Comparison of ENCODE assay signal across 8 mouse cellular contexts in the genomic region with DNA sequence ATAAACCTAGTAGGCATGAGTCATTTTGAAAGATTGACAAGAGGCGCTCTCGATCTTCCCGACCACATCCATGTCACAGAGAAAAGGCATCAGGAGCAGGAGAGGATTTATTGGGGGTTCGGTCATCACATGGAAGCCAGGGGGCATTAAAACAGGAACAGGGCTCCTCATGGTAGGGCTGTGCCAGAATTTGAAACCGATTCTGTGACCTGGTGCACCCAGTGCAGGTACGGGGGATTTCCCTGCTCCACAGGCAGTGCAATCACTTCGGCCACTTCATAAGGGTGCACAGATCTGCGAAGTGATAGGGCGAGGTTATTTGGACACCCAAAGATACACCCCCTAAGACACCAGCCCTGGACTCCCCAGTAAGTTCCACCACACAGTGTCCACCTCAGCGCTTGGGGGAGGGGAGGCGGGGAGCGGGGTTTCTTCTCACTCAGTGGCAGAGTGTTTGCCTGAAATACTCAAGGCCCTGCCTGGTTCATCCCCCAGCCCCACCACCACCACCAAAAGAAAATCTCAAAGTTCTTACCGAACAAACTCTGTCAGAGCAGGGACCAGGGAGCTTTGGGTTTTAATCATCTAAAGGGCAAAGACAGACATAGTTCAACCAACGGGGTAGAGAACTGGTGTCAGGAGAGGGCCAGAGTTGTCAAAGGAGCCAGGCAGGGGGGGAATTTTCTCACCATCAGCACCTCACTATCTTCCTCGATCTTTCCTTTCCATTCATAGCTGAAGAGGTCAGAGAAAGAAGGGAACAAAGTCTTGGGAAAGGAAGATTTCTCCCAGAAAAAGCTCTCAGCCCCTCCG. TPM values are rescaled to one million over a fixed set of nuclear protein-coding genes. Genes with fewer than 3 reads are reported as not detected.
DNase-seq lines count a peak whose midpoint lies in the region; ATAC-seq and TF ChIP-seq lines count a peak whose summit lies in the region.

No protein-coding gene starts in this region.

- H3K4me2 ChIP-seq in limb, embryonic 13.5 days (replicated peaks) = peak overlapping the region; percentile 99
- H3K4me2 ChIP-seq in stomach, embryonic 16.5 days (ENCODE audit: low read depth, low read length) = peak overlapping the region; percentile 99

- no peak for ATAC-seq in cerebellum, adult (ENCODE audit: insufficient number of reproducible peaks, low FRiP score, low TSS enrichment)
- ATAC-seq in limb, embryonic 13.5 days (ENCODE audit: low FRiP score, low read depth) = no peak
- ATAC-seq in stomach, embryonic 16.5 days (ENCODE audit: insufficient read depth, low FRiP score) = no peak

- peaks cover 10% of the 10 kb centered on the region; the same call in 1 of the 2 replicates for H3K4me1 ChIP-seq in cerebellum, adult 2 months (ENCODE audit: control insufficient read depth, insufficient read depth, low read length)
- H3K4me1 ChIP-seq in limb, embryonic 13.5 days = peaks cover 54% of the 10 kb centered on the region
- peaks cover 29% of the 10 kb centered on the region for H3K4me1 ChIP-seq in stomach, embryonic 16.5 days (ENCODE audit: control insufficient read depth, insufficient read depth, low read length)

- peaks cover 35% of the 10 kb centered on the region for H3K36me3 ChIP-seq in limb, embryonic 13.5 days
- peaks cover 4% of the 10 kb centered on the region; the same call in 1 of the 2 replicates for H3K36me3 ChIP-seq in stomach, embryonic 16.5 days (ENCODE audit: control insufficient read depth, insufficient read depth, low read length)

- no peak for TF ChIP-seq CTCF in cerebellum, adult 2 months (IDR thresholded peaks at IDR 0.05; ENCODE audit: borderline replicate concordance, insufficient read depth, low read depth, low read length)

- peak overlapping the region; percentile 62 for H3K4me3 ChIP-seq in cerebellum, adult 2 months (replicated peaks; ENCODE audit: insufficient read depth, low read depth, low read length)
- H3K4me3 ChIP-seq in limb, embryonic 13.5 days = peak overlapping the region; percentile 67
- H3K4me3 ChIP-seq in stomach, embryonic 16.5 days (replicated peaks; ENCODE audit: low read length) = peak overlapping the region; percentile 83

- H3K27ac ChIP-seq in cerebellum, adult 2 months (ENCODE audit: insufficient read depth, low read length) = no peak overlapping the region
- H3K27ac ChIP-seq in limb, embryonic 13.5 days = peak overlapping the region; percentile 88; the same call in 1 of the 2 replicates
- peak overlapping the region; percentile 97; the same call in 1 of the 2 replicates for H3K27ac ChIP-seq in stomach, embryonic 16.5 days (ENCODE audit: low read length)

- 55% methylated on average over 16 of the region's 16 CpGs for WGBS in cerebellum, adult 2 months
- 54% methylated on average over 16 of the region's 16 CpGs for WGBS in limb, embryonic 13.5 days
- 40% methylated on average over 16 of the region's 16 CpGs for WGBS in stomach, embryonic 16.5 days

- H3K27me3 ChIP-seq in cerebellum, adult 2 months (ENCODE audit: control insufficient read depth, insufficient read depth, low read length) = no peaks in the 10 kb centered on the region
- H3K27me3 ChIP-seq in limb, embryonic 13.5 days = no peaks in the 10 kb centered on the region
- H3K27me3 ChIP-seq in stomach, embryonic 16.5 days (ENCODE audit: control insufficient read depth, insufficient read depth, low read length) = no peaks in the 10 kb centered on the region

- no peak for TF ChIP-seq POLR2A in cerebellum, adult 2 months (IDR thresholded peaks at IDR 0.05; ENCODE audit: borderline replicate concordance, insufficient read depth, low read length)

- no peaks in the 10 kb centered on the region for H3K9me3 ChIP-seq in limb, embryonic 13.5 days
- H3K9me3 ChIP-seq in stomach, embryonic 16.5 days (replicated peaks; ENCODE audit: control insufficient read depth, low read length) = no peaks in the 10 kb centered on the region

- DNase-seq in cerebellum, adult 2 months = peak in 1 of 2 experiments; percentile 14
- peak; percentile 28 to 36 for DNase-seq in right cerebral cortex, postnatal 10 days (ENCODE audit: low spot score in 2 of 2)
- DNase-seq in right cerebral cortex, postnatal 36 days (ENCODE audit: low spot score in 2 of 2) = no peak
- no peak for DNase-seq in left cerebral cortex, adult 18-20 months (ENCODE audit: low spot score in 2 of 2)
- DNase-seq in ovary, adult 18-20 months (ENCODE audit: low spot score) = no peak

- peak overlapping the region; percentile 87 for H3K9ac ChIP-seq in limb, embryonic 13.5 days
- peak overlapping the region; percentile 80 for H3K9ac ChIP-seq in stomach, embryonic 16.5 days (ENCODE audit: low read length)

RNA-seq across cellular contexts. Expression of a gene that starts 1.3 kb away (rescaled TPM):
- 176 and 187 TPM in 2 replicates for polyA plus RNA-seq in cerebellum, adult 2 months (2012; rRNA removed)
- 170 and 176 TPM in 2 replicates for polyA plus RNA-seq in limb, embryonic 13.5 days (2015; fragmentation: Nextera tagmentation; extraction: Ambion mirVana)
- polyA plus RNA-seq in stomach, embryonic 16.5 days (2015; fragmentation: Nextera tagmentation; extraction: Ambion mirVana) = 173 and 178 TPM in 2 replicates
- 100 to 1,000 TPM in 1 of 2 experiments, 10 to 100 TPM in 1; 97.8 to 103 TPM for total RNA-seq in left cerebral cortex, adult 18-20 months (2021)

RNA-seq across cellular contexts. Expression of a gene that starts 3.0 kb away (rescaled TPM):
- 55.9 and 62.5 TPM in 2 replicates for polyA plus RNA-seq in cerebellum, adult 2 months (2012; rRNA removed)
- 3.6 and 4.4 TPM in 2 replicates for polyA plus RNA-seq in limb, embryonic 13.5 days (2015; fragmentation: Nextera tagmentation; extraction: Ambion mirVana)
- 1.3 and 1.6 TPM in 2 replicates for polyA plus RNA-seq in stomach, embryonic 16.5 days (2015; fragmentation: Nextera tagmentation; extraction: Ambion mirVana)
- total RNA-seq in left cerebral cortex, adult 18-20 months (2021) = 100 to 1,000 TPM; 348 to 362 TPM

RNA-seq across cellular contexts. Expression of a gene that starts 5.2 kb away (rescaled TPM):
- 57.8 and 60.8 TPM in 2 replicates for polyA plus RNA-seq in cerebellum, adult 2 months (2012; rRNA removed)
- polyA plus RNA-seq in limb, embryonic 13.5 days (2015; fragmentation: Nextera tagmentation; extraction: Ambion mirVana) = 15.0 and 15.6 TPM in 2 replicates
- polyA plus RNA-seq in stomach, embryonic 16.5 days (2015; fragmentation: Nextera tagmentation; extraction: Ambion mirVana) = 7.3 and 7.7 TPM in 2 replicates
- 10 to 100 TPM; 39.5 to 46.7 TPM for total RNA-seq in left cerebral cortex, adult 18-20 months (2021)

RNA-seq across cellular contexts. Expression of a gene that starts 21.2 kb away (rescaled TPM):
- polyA plus RNA-seq in cerebellum, adult 2 months (2012; rRNA removed) = 5.9 and 6.6 TPM in 2 replicates
- polyA plus RNA-seq in limb, embryonic 13.5 days (2015; fragmentation: Nextera tagmentation; extraction: Ambion mirVana) = 9.0 and 9.6 TPM in 2 replicates
- 6.4 and 6.9 TPM in 2 replicates for polyA plus RNA-seq in stomach, embryonic 16.5 days (2015; fragmentation: Nextera tagmentation; extraction: Ambion mirVana)
- 1 to 10 TPM; 3.4 to 3.7 TPM for total RNA-seq in left cerebral cortex, adult 18-20 months (2021)

RNA-seq across cellular contexts. Expression of a gene that starts 34.9 kb away (rescaled TPM):
- polyA plus RNA-seq in cerebellum, adult 2 months (2012; rRNA removed) = 13.9 and 14.7 TPM in 2 replicates
- polyA plus RNA-seq in limb, embryonic 13.5 days (2015; fragmentation: Nextera tagmentation; extraction: Ambion mirVana) = 15.5 and 16.7 TPM in 2 replicates
- polyA plus RNA-seq in stomach, embryonic 16.5 days (2015; fragmentation: Nextera tagmentation; extraction: Ambion mirVana) = 14.1 and 14.8 TPM in 2 replicates
- 10 to 100 TPM; 16.2 to 16.4 TPM for total RNA-seq in left cerebral cortex, adult 18-20 months (2021)

Comparison
In these comparisons a context has a peak if more than half of its experiments do, and no peak if none do; other contexts are left out.
1. DNase-seq: peak in right cerebral cortex, postnatal 10 days (2 of 2); none in right cerebral cortex, postnatal 36 days (0 of 2), left cerebral cortex, adult 18-20 months (0 of 2) and ovary, adult 18-20 months (single experiment).
2. RNA of a gene that starts 3.0 kb away (polyA plus RNA-seq): 55.9 to 62.5 TPM in cerebellum, adult 2 months; 3.6 to 4.4 TPM in limb, embryonic 13.5 days and 1.3 to 1.6 TPM in stomach, embryonic 16.5 days; every median in the first group is over 10 times any median in the second.
3. Peak in every context shown above with its lines, with median percentiles within 50 percentile points of each other: H3K4me3 ChIP-seq.